Mouse (Mus musculus) midbrain, embryonic 16.5 days (tissue): ENCODE measurements around the gene Lhfpl3. TPM values are rescaled to one million over a fixed set of nuclear protein-coding genes. Genes with fewer than 3 reads are reported as not detected.

Experiments used
- ATAC-seq: fragments of 200-750 bp; cut with Nextera tagmentation; 2 replicates; pipeline ENCODE4 v1.8.0; 2017; ENCODE audit warnings: moderate TSS enrichment
- H3K27ac ChIP-seq: fragments of 300-500 bp; sonication (generic); 2 replicates; pipeline ENCODE4 v1.5.1; 2014; ENCODE audit warnings: mild to moderate bottlenecking, low read length, mixed read lengths
- H3K27me3 ChIP-seq: fragments of 300-500 bp; sonication (generic); 2 replicates; pipeline ENCODE4 v1.6.1; 2014; ENCODE audit warnings: low read depth, low read length, mixed read lengths; ENCODE audit not compliant: control insufficient read depth, insufficient read depth
- H3K36me3 ChIP-seq: fragments of 300-500 bp; sonication (generic); 2 replicates; pipeline ENCODE4 v1.6.1; 2014; ENCODE audit warnings: mild to moderate bottlenecking, low read length, moderate library complexity, mixed read lengths; ENCODE audit not compliant: control insufficient read depth, insufficient read depth
- H3K4me1 ChIP-seq: fragments of 300-500 bp; sonication (generic); 2 replicates; pipeline ENCODE4 v1.6.1; 2014; ENCODE audit warnings: mild to moderate bottlenecking, low read length, mixed read lengths; ENCODE audit not compliant: control insufficient read depth, insufficient read depth
- H3K4me2 ChIP-seq: fragments of 300-500 bp; sonication (generic); 2 replicates; pipeline ENCODE4 v1.6.1; 2014; ENCODE audit warnings: mild to moderate bottlenecking, low read length, mixed read lengths
- H3K4me3 ChIP-seq: fragments of 300-500 bp; sonication (generic); 2 replicates; pipeline ENCODE4 v1.5.1; 2014; ENCODE audit warnings: low read depth, mild to moderate bottlenecking, low read length, moderate library complexity, mixed read lengths
- H3K9ac ChIP-seq: fragments of 300-500 bp; sonication (generic); 2 replicates; pipeline ENCODE4 v1.6.1; 2014; ENCODE audit warnings: low read depth, low read length, mixed read lengths
- H3K9me3 ChIP-seq: fragments of 300-500 bp; sonication (generic); replicated peaks from 2 replicates; pipeline ENCODE4 v1.6.1; 2014; ENCODE audit warnings: mild to moderate bottlenecking, low read length, mixed read lengths; ENCODE audit not compliant: control insufficient read depth, poor library complexity, severe bottlenecking
- WGBS: fragments of 180-500 bp; shearing (Covaris S2); extraction: QIAGEN DNeasy Blood & Tissue Kit; methylation state at CpG from one replicate; pipeline ENCODE4 v1.1.7; 2014; 5-methylcytosine and 5-hydroxymethylcytosine counted together
- polyA plus RNA-seq: library from polyadenylated mRNA; unstranded; fragments of >200 nt; fragmentation: Nextera tagmentation; extraction: Ambion mirVana; gene quantifications from 2 replicates; pipeline ENCODE4 v1.2.1, GENCODE M21; 2015

The Lhfpl3 gene
- polyA plus RNA-seq, 1 experiment from 2014 or later = 33.6 TPM

DNA sequence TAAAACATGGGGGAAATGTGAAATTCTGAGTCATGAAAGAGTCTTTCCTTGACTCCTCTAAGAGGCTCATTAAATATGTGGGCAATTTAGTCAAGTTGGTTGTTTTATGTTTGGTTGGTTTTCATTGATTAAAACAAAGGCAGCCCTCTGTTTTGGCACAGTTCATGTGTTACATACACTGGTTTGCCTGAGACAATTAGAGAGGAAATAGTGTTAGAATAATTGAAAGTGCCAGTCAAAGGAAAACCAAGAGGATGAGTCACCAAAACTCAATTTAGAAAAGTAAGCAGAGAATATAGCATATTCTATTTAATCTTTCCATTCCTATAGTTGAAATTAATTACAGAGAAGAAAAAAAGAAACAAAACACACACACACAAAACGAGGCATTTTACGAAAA, 240.9 kb downstream of the Lhfpl3 start:
- no peak overlapping the region for H3K4me3 ChIP-seq

DNA sequence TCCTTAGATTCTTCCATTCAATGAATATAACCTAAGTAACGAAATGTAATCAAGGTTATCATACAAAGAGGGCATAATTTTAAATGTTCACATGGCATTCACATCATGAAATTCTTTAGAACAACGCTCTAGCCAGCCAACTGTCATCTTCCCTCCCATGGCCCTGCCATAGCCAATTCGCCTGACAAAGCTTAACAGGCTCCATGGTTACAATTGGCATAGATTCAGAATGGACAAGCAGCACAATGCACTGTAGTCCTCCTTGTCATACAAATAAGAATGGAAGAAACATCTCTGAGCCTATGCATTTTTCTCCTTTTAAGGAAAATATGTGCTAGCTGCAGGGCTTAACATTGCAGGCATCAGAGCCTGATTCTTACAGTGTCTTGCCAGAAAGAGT, 254.0 kb downstream of the Lhfpl3 start:
- Histone ChIP-seq H3K4me2 (no peak overlapping the region), H3K4me3 (no peak overlapping the region), H3K36me3 (no peaks in the 10 kb centered on the region), H3K9me3 (no peaks in the 10 kb centered on the region), H3K9ac (no peak overlapping the region), H3K27ac (no peak overlapping the region), H3K27me3 (no peaks in the 10 kb centered on the region), H3K4me1 (peaks cover 4% of the 10 kb centered on the region; the same call in 1 of the 2 replicates)
- ATAC-seq = no peak
- WGBS = 65% methylated on average over 3 of the region's 3 CpGs

More for the DNA sequence above, 240.9 kb downstream of the Lhfpl3 start:
- no peak for ATAC-seq
- no peak overlapping the region for H3K9ac ChIP-seq
- no peak overlapping the region for H3K4me2 ChIP-seq
- H3K36me3 ChIP-seq = no peaks in the 10 kb centered on the region
- no peak overlapping the region for H3K27ac ChIP-seq
- H3K9me3 ChIP-seq = no peaks in the 10 kb centered on the region
- H3K4me1 ChIP-seq = no peaks in the 10 kb centered on the region
- 90% methylated on average over 2 of the region's 2 CpGs for WGBS
- no peaks in the 10 kb centered on the region for H3K27me3 ChIP-seq

DNA sequence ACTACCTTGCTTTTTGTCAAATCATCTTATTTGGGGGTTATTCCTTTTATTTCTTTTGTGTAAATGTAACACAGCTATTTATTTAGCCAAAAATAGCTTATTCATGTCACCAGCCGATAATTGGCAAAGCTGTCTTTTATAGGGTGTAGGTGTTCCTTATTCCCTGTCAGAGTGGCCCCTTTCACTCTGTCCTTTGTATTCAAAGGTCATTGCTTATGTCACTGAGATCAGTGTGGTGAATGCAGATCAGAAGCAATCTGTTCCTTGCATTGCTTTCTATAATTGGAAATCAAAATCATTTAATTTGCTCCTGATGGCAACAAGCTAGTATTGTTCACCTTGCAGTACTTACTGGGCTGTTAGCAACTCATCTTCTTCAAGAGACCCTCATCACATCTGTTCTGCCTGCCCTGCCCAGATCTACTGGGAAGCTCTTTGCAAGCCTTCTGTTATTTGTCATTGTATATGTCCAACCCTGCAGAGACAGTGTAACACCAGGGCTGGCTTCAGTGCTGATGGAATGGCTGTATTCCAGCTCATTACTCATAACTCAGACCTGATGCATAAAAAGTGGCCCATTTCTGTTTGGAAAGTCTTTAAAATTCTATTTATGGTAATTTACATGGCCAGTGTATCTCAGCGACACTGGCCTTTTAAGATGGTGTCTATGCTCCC, 257.4 kb downstream of the Lhfpl3 start:
- Histone ChIP-seq H3K27me3 (no peaks in the 10 kb centered on the region), H3K27ac (no peak overlapping the region), H3K4me3 (no peak overlapping the region), H3K9me3 (no peaks in the 10 kb centered on the region), H3K36me3 (no peaks in the 10 kb centered on the region), H3K9ac (no peak overlapping the region), H3K4me1 (peaks cover 4% of the 10 kb centered on the region; the same call in 1 of the 2 replicates), H3K4me2 (no peak overlapping the region)
- no peak for ATAC-seq
- 77% methylated on average over 2 of the region's 2 CpGs for WGBS

DNA sequence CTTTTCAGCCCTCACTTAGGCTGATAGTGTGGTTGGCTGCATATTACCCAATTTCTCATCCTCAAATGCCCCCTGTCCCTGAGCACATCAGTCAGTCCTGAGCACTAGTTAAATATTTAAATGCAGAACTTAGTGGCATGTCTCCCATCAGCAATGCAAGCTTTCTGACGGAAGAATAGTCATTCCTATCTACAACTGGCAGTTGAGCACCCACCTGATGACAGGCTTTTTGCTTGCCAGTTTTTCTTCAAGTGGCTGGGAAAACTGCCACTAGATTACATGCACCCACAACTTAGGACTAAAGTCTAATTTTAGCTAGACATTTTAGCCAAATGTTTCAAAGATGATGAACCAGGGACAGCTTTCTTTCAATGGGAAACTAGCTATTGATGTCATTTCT, 260.3 kb downstream of the Lhfpl3 start:
- WGBS = 86% methylated on average over 1 of the region's 1 CpGs
- H3K36me3 ChIP-seq = no peaks in the 10 kb centered on the region
- no peaks in the 10 kb centered on the region for H3K9me3 ChIP-seq
- H3K9ac ChIP-seq = no peak overlapping the region
- ATAC-seq = no peak
- H3K4me3 ChIP-seq = no peak overlapping the region
- H3K4me2 ChIP-seq = no peak overlapping the region
- H3K4me1 ChIP-seq = peaks cover 4% of the 10 kb centered on the region; the same call in 1 of the 2 replicates
- H3K27me3 ChIP-seq = no peaks in the 10 kb centered on the region
- H3K27ac ChIP-seq = no peak overlapping the region

DNA sequence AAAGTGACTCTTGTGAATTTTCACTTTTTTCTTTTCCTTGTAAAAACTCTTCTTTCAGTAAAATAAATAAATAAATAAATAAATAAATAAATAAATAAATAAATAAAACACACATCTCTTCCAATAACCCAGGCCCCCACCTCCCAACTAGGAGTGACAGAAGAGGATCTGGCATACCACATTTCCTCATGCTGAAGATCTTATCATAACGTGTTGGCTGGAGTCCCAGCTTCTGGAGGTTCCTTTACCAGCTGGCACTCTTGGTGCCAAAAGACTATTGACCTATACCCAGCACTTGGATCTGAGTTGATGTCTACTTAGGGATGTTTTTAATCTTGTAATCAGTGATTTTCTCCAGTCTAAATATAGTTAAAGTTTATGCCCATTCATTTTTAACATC, 264.6 kb downstream of the Lhfpl3 start:
- H3K4me1 ChIP-seq = no peaks in the 10 kb centered on the region
- no peaks in the 10 kb centered on the region for H3K27me3 ChIP-seq
- no peaks in the 10 kb centered on the region for H3K36me3 ChIP-seq
- no peaks in the 10 kb centered on the region for H3K9me3 ChIP-seq
- no peak overlapping the region for H3K27ac ChIP-seq
- H3K4me3 ChIP-seq = no peak overlapping the region
- ATAC-seq = no peak
- no peak overlapping the region for H3K9ac ChIP-seq
- no peak overlapping the region for H3K4me2 ChIP-seq
- WGBS = 80% methylated on average over 1 of the region's 1 CpGs

DNA sequence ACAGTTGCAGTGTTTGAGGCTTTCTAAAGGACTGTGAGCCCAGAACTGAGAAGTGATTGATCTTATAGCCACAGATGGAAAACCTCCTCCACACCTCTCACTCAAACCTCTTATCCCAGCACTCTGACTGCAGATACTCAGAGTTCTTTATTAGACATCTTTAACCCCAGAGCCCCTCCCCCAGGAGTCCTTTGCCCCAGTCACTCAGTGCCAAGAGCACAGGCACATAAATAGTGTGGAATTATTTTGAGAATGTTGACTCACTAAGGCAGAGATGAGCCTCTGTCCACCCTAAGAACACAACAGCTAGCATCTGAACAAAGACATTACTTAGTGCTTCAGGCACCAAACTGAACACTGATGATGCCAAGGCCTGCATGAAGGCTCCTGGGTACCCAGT, 268.1 kb downstream of the Lhfpl3 start:
- H3K4me3 ChIP-seq = no peak overlapping the region
- no peak overlapping the region for H3K4me2 ChIP-seq
- no peak for ATAC-seq
- H3K27me3 ChIP-seq = no peaks in the 10 kb centered on the region
- H3K4me1 ChIP-seq = no peaks in the 10 kb centered on the region
- H3K9ac ChIP-seq = no peak overlapping the region
- no peaks in the 10 kb centered on the region for H3K9me3 ChIP-seq
- no peak overlapping the region for H3K27ac ChIP-seq
- no peaks in the 10 kb centered on the region for H3K36me3 ChIP-seq

DNA sequence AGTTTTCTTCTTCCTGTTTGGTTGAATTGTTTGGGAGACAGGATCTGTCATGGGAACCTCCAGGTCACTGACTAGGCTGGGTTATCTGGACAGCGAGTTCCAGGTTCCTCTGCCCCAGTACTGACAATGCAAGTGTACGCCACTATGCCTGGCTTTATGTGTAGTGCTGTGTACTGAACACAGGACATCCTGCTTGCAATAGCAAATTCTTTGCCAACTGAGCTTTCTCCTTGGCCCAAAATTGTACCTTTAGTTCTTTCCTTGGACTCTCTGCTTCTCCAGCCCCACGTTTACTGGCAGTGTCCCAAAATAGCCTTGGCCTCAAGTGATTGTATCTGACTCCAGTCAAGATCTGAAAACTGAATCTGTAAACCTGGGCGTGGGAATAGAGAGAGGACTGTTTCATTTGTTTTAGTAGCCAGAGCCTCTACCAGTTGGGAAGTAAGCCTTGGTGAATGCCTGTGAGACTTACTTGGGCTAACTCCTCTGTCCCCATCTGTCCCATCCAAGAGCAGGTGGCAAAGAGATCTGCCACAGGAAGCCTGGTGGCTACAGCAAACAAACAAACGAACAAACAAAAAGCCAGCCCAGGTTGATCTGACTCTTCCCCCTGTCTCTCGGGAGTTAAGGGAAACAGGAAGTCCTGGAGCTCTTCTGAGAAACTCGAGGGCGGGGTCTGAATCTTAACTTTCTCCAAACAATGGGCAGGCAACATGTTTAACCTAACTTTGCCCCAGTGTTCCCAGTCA, 269.9 kb downstream of the Lhfpl3 start:
- H3K9ac ChIP-seq = no peak overlapping the region

DNA sequence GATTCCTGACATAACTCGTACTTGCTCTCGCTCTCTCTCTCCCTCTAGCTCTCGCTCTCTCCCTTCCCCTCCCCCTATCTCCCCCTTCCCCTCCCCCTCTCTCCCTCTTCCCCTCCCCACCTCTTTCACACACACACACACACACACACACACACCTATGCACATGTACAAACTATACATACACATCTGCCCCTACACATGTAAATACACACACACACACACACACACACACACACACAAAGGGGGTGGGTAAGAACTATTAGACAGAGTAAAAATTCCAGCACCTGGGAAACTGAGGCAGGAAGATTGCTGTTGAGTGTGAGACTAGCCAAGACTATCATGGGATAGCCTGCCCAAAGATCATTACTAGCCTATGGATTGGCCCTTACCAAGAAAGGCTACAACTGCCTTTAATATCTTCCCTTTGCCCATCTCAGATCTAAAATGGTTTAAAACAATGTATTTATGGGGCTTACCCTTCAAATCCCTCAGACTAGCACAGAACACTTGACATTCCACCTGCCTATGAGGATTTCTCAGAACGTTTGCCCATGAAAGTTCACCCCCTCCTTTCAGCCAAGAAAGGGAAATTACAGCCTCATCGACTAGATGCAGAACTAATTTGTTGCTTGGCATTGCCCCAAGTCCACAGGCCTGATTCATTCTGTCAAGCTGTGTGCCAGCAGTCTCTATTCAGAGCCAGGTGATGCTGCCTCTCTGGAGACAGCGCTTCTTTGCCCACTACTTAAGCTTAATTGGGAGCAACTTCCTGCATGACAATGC, 289.3 kb downstream of the Lhfpl3 start:
- H3K27me3 ChIP-seq = no peaks in the 10 kb centered on the region
- WGBS = 54% methylated on average over 6 of the region's 6 CpGs
- H3K36me3 ChIP-seq = no peaks in the 10 kb centered on the region
- no peak overlapping the region for H3K4me2 ChIP-seq
- no peak overlapping the region for H3K4me3 ChIP-seq
- no peaks in the 10 kb centered on the region for H3K9me3 ChIP-seq
- no peak overlapping the region for H3K9ac ChIP-seq
- ATAC-seq = peak; percentile 81
- peak overlapping the region; percentile 38; the same call in 1 of the 2 replicates for H3K27ac ChIP-seq
- peaks cover 7% of the 10 kb centered on the region; the same call in 1 of the 2 replicates for H3K4me1 ChIP-seq

More for the DNA sequence above, 269.9 kb downstream of the Lhfpl3 start:
- Histone ChIP-seq H3K9me3 (no peaks in the 10 kb centered on the region), H3K27me3 (no peaks in the 10 kb centered on the region), H3K4me3 (no peak overlapping the region), H3K27ac (no peak overlapping the region), H3K4me1 (no peaks in the 10 kb centered on the region), H3K36me3 (no peaks in the 10 kb centered on the region), H3K4me2 (no peak overlapping the region)
- no peak for ATAC-seq
- WGBS = 82% methylated on average over 8 of the region's 8 CpGs

DNA sequence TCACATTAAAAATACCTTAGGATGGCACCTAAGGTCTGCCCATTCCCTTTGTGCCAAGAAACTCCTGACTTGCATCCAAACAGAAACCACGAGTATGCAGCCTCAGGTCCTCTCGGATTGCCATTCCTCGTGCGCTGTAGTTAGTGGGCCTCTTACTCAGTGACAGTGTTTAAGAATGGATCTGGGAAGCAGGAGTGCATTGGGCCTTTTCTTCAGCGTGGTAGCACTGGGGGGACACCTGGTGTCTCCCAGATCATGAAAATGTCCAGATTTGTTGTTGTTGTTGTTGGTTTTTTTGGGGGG, 289.8 kb downstream of the Lhfpl3 start:
- H3K4me2 ChIP-seq = no peak overlapping the region
- H3K36me3 ChIP-seq = no peaks in the 10 kb centered on the region
- H3K4me1 ChIP-seq = peaks cover 7% of the 10 kb centered on the region; the same call in 1 of the 2 replicates
- H3K9me3 ChIP-seq = no peaks in the 10 kb centered on the region
- H3K27me3 ChIP-seq = no peaks in the 10 kb centered on the region
- no peak overlapping the region for H3K4me3 ChIP-seq
- peak overlapping the region; percentile 38; the same call in 1 of the 2 replicates for H3K27ac ChIP-seq
- WGBS = 50% methylated on average over 5 of the region's 5 CpGs
- no peak overlapping the region for H3K9ac ChIP-seq
- ATAC-seq = peak; percentile 53; the same call in 1 of the 2 replicates
